Mouse (Mus musculus) NIH3T3 (cell line): Measurements from ENCODE around the gene Mcrip2.

ENCODE experiments used
- DNase-seq: peaks from one replicate; pipeline ENCODE4 v3.0.0-alpha.2; 2012; ENCODE audit warnings: low read depth

Gene Mcrip2

GRCm38 (mm10) chr17:25834595-25835222, 33.9 kb downstream of the Mcrip2 start:
- DNase-seq: no peak

- DNase-seq: peak; percentile 42
Measured at GRCm38 (mm10) chr17:25833961-25834594, 34.5 kb downstream of the Mcrip2 start.

- DNase-seq: peak; percentile 98
Measured at GRCm38 (mm10) chr17:25833291-25833663, 35.3 kb downstream of the Mcrip2 start, which contains the start of gene Stub1. Stub1 (minus strand) TSS chr17:25833404.

- DNase-seq: peak; percentile 100
Measured at GRCm38 (mm10) chr17:25832436-25833290, 35.9 kb downstream of the Mcrip2 start.

DNA sequence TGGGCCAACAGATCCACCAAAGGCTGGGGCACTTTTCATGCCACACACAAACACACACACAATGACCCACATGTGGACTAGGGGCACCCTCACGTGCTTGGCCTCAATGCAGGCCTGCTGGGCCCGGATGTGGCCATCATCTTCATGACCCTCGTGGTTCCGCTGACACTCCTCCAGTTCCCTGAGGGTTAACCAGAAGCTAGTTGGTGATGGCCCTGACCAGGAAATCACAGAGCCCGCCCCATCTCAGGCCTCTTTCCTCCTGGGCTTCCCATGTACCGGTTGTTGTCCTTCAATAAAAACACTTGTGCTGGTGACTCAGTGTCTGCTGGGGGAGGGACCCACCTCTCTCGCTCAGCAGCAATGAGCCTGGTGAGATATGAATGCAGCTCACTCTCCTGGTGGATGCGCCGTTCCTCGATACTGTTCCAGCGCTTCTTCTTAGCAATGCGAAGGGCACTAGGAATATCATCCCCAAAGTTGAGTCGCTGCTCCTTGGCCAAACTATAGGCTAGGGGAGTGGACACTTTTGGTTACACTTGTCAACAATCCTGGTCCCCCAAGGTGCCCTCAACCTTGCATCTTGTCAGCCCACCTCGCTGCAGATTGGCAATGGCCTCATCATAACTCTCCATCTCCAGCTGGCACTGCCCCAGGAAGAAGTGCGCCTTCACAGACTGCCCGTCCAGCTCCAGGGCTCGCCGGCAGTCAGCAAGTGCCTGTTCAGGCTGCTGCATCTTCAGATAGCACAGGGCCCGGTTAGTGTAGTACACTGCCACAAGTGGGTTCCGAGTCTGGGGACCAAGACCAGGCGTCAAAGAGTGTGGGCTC, 36.9 kb downstream of the Mcrip2 start:
- DNase-seq: peak; percentile 58

GRCm38 (mm10) chr17:25830806-25831431, 37.6 kb downstream of the Mcrip2 start:
- no peak for DNase-seq

- no peak for DNase-seq
Measured at GRCm38 (mm10) chr17:25830200-25830753, 38.3 kb downstream of the Mcrip2 start.

DNA sequence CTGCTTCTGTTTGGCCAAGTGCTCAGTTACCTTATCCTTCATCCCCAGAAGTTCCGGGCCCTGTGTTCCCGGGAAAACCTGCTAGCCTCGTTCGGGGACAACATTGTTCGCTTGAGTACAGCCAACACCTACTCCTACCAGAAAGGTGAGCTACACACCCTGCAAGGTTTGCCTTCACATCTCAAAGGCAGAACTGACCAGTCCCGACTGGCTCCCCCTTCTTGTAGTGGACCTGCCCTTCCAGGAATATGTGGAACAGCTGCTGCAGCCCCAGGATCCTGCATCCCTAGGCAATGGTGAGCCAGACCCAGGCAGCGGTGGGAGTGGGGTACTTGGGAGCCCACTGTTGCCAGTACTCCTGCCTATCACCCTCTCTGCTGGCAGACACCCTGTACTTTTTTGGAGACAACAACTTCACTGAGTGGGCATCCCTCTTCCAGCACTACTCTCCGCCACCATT, 39.0 kb downstream of the Mcrip2 start:
- DNase-seq: no peak

DNA sequence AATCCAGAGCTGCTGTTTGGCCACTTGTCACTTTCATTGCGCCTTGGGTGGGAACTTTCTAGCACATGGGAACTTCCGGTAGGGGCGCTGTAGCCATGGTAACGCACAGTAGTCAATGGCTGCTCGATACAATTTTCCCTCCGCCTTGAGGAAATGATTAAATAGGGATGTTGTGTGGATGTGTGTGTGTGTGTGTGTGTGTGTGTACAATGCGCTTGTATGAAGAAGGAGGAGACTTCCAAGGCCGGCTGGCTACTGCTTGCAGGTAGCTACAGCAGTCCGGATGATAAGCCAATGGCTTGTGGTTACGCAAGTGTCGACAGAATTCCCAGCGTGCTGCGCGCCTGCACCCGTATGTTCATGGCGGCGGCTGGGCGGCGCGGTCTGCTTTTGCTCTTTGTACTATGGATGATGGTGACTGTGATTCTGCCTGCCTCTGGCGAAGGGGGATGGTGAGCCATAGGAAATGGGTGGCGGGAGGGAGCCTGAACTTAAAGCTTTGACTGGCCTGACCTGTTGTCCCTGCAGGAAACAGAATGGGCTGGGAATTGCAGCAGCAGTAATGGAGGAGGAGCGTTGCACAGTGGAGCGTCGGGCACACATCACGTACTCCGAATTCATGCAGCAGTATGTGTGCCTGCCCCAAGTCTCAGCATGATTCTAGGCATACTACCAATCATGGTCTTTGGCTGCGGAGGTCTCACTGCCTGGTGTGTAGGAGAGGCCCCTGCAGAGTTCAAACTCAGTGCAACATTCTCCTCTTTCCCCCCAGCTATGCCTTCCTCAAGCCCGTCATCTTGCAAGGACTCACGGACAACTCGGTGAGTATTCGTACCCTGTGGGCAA, 39.6 kb downstream of the Mcrip2 start, which contains the start of gene Jmjd8:
Gene Jmjd8 (plus strand): TSS at position 156 of the 846 bp plus-strand sequence.
- peak; percentile 81 for DNase-seq

GRCm38 (mm10) chr17:25828223-25828594, 40.4 kb downstream of the Mcrip2 start:
- DNase-seq: no peak

GRCm38 (mm10) chr17:25827546-25828222, 40.9 kb downstream of the Mcrip2 start:
- DNase-seq: no peak

GRCm38 (mm10) chr17:25827011-25827410, 41.6 kb downstream of the Mcrip2 start:
- DNase-seq: no peak

DNA sequence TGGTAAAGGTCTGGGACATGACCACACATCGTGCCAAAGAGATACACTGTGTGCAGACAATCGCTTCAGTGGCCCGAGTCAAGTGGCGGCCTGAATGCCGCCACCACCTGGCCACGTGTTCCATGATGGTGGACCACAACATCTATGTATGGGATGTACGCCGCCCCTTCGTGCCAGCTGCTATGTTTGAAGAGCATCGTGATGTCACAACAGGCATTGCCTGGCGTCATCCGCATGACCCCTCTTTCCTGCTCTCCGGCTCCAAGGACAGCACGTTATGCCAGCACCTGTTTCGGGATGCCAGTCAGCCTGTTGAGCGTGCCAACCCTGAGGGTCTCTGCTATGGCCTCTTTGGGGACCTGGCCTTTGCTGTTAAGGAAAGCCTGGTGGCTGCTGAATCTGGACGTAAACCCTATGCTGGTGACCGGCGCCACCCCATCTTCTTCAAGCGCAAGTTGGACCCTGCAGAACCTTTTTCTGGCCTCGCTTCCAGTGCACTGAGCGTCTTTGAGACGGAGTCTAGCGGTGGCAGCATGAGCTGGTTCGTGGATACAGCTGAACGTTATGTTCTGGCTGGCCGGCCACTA, 42.5 kb downstream of the Mcrip2 start:
- DNase-seq: no peak

DNA sequence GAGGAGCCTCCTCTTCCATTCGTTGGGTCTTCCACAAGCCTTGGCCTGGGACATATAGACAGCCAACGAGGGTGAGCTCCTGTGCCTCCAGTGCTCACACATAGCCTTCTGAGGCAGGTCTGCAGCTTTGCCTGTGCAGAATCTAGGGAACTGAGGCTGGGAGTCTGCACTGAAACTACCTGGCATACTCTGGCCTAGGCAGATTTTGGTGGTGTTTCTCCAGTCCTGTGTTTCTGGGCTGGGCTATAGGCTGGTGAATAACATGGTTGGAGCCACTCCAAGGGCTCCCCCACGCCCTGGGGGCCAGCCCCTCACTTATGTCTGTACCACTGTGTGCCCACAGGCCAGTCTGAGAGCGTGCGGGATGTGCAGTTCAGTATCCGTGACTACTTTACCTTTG, 43.3 kb downstream of the Mcrip2 start:
- no peak for DNase-seq

DNA sequence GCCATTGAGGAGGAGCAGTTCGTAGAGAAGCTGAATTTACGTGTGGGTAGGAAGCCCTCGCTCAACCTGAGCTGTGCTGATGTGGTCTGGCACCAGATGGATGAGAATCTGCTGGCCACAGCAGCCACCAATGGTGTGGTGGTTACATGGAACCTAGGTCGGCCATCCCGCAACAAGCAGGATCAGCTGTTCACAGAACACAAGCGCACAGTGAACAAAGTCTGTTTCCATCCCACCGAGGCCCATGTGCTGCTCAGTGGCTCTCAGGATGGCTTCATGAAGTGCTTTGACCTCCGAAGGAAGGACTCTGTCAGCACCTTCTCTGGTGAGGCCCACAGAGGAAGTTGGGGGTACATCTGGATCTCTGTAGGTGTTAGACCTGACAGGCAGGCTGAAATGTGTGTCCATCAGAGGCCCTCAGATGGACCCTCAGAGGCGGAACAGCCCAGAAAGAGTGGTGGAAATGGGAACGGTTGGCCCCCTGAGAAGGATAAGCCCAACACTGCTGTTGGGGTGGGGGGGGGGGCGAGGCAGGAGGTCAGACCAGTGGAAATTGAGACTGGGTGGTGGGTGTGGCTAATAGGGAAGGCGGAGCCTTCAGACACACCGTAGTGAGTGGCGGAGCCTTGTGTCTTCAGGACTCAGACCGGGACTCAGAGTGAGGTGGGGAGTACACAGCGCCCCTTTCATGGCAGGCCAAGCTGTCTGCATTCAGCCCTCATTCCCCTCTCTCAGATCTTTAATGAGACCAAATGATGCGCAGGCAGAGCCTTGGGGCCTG, 44.0 kb downstream of the Mcrip2 start:
- DNase-seq: no peak

DNA sequence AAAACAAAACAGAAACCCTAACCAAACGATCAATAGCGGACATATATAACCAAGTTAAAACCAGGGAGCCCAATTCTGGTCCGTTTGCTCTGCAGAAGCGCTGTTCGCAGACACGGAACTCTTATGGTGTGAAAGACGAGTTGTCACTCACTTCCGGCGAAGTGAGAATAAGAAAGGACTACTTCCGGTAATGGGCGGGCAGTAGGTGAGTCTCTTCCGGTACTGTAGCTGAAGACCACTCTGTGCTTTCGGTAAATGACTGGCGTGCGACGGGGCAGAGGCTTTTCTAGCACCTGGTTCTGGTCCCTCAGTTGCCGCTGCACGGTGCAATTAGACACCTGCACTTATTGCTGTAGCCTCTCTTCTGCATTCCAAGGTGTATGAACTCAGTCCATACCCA, 45.1 kb downstream of the Mcrip2 start, which contains the start of gene Wdr24:
Gene Wdr24 (plus strand): TSS at position 176 of the 400 bp plus-strand sequence.
- peak; percentile 93 for DNase-seq

DNA sequence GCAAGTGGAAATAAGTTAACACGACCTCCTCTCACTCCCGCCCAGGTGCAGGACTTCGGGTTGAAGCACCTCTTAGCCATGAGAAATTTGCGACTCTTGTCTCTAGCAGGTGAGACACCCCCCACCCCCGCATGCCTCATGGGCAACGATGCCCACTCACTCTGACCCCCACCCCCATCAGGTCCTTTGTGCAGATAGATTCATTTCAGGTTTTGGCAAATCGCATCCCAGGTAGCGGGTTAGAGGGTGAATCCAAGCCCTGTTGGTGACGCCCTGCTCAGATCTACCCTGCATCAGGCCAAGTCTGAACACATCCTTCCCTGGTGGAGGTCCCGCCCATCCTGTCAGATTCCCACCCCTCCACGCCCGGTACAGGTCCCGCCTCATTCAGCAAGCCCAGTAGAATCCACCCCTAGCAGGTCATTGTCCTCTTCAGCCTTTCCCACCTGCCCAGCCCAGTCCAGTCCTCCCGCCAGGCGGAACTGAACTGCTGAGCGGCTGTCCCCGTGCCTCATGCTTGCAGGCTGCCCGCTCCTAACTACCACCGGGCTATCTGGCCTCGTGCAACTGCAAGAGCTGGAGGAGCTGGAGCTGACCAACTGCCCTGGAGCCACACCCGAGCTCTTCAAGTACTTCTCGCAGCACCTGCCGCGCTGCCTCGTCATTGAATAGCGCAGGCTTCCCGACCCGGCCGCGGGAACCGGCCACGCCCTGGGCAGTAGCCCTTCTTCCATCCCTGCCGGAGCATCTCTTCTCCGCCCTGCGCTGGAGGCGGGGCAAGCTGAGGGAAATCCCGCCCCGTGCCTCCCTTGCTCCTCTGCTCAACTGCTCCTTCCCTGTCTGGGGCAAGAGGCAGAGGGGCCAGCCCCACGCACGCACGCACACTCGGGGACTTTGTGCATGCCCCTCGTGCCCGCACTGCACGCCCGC, 49.4 kb downstream of the Mcrip2 start:
- no peak for DNase-seq
